Mouse (Mus musculus) ZHBTc4 (cell line): Measurements from ENCODE around the gene Ankef1.

Experiments used
- DNase-seq: peaks from one replicate; pipeline ENCODE4 v3.0.0-alpha.2; 2011; ENCODE audit warnings: low read depth, low spot score

Gene Ankef1

DNA sequence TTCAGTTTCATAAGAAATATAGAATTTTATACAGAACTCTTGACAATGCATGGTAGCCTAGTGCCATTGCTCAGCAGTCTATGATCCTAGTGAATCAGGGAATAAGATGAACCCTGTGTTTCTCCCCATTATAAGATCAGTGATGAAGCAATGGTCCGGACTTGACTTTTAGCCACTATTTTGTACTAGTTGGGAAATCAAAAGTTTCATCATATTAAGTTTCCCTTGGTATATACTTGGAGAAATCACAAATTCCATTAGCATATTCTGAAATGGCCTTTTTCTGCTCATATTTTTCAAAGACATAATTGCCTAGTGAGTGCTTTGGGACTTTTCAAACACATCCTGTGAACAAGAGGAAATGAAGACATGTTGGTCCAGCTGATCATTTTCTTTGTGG is at the start of gene Ankef1:
TSS of gene Ankef1 (plus strand) at position 260 of the 400 bp plus-strand sequence.
- DNase-seq = no peak

- DNase-seq = no peak
Measured at GRCm38 (mm10) chr2:136456468-136456867, 45.2 kb upstream of the Ankef1 start.

DNA sequence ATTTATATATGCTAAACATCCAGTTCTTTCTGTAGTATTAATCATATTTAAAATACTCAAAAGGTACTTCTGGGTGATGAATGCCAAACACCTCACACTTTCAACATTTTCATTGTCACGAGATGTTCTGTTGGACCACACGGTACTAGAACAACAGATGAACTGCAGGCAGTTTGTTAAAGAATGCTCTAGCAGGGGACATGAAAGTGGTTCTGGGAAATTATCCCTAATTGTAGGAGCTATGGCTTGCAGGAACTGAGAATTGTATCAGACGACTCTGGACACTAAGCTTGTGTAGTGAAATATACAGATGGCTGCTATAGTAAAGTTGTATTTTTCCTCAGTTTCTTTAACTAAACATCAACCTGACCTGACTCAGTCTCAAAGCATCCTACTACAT is 44.8 kb upstream of the Ankef1 start:
- DNase-seq = no peak

DNA sequence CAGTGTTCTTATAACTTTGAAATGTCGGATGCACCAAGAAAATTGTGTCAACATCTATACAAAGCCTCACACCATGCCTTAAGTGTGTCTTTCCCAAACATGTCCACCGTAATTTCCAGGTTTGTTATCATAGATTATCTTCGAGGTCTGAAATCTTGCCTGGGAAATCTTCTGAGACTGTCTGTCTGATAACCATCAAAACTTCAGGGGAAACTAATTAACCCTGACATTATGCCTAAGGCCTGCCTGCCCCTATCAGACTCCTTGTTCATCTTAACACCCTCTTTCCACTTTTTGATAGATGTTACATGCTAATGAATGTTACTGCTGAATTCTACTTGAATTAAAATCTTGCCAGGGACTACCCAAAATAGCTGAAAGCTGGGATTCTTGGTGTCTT is 24.1 kb upstream of the Ankef1 start:
- DNase-seq = no peak

DNA sequence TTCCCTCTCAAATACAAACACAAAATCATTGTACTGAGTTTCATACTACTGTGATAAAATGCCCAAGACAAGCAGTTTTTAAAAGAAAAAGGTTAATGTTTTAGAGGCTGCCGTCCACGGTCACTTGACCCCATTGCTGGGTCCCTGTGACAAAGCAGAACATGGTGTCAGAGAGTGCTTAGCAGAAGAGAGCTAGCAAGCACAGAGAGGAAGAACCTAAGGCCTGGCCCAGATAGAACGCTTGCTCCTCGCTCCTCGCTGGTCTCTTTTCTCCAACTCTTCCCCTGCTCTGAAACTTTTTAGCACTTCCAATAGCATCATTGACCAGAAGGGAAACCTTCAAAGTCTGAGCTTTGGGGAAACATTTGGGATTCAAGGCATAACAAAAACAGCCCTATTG is 19.4 kb upstream of the Ankef1 start:
- no peak for DNase-seq

GRCm38 (mm10) chr2:136483058-136483457 is 18.7 kb upstream of the Ankef1 start:
- no peak for DNase-seq

GRCm38 (mm10) chr2:136484955-136485354 is 16.8 kb upstream of the Ankef1 start:
- DNase-seq = no peak

GRCm38 (mm10) chr2:136485401-136485800 is 16.3 kb upstream of the Ankef1 start:
- no peak for DNase-seq

GRCm38 (mm10) chr2:136485815-136486619 is 15.7 kb upstream of the Ankef1 start:
- DNase-seq = peak; percentile 89

DNA sequence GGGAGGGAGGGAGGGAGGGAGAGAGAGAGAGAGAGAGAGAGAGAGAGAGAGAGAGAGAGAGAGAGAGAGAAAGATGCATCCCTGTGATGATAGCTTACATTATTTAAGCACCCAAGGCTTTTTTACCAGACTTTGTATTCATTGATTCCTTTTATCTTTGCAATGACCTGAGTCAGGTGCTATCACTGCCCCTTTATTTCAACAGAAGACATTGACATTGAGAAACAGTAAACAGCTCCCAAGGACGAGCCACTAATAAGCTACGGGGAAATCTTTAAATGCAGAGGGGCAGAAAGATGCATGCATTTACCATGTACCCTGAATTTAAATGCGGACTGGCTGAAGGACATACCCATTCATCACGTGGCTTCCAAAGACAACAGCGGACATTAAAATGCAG is 14.7 kb upstream of the Ankef1 start:
- DNase-seq = no peak

GRCm38 (mm10) chr2:136511073-136511472 is 9.4 kb downstream of the Ankef1 start:
- DNase-seq = no peak

GRCm38 (mm10) chr2:136511756-136512155 is 10.0 kb downstream of the Ankef1 start:
- DNase-seq = no peak

- no peak for DNase-seq
Measured at GRCm38 (mm10) chr2:136512802-136513201, 11.1 kb downstream of the Ankef1 start.

GRCm38 (mm10) chr2:136513806-136514205 is 12.1 kb downstream of the Ankef1 start:
- DNase-seq = no peak

DNA sequence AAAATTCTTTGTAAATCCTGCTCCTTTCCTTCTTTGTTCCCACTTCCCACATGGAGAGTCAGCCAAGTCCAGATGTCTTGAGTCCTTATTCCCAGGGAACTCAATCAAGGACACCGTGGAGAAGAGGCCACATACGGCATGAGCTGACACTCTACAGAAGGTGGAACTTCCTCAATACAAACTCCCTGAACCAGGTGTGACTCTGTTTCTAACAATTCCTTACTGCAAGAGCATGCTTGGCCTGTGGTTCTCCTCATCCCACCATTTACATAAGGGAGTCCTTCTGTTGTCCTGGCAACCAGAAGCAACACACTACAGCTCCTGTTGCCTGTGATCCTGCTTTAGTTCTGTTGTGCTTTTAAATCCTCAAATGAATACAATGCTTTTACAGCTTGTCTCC is 13.8 kb downstream of the Ankef1 start:
- no peak for DNase-seq

DNA sequence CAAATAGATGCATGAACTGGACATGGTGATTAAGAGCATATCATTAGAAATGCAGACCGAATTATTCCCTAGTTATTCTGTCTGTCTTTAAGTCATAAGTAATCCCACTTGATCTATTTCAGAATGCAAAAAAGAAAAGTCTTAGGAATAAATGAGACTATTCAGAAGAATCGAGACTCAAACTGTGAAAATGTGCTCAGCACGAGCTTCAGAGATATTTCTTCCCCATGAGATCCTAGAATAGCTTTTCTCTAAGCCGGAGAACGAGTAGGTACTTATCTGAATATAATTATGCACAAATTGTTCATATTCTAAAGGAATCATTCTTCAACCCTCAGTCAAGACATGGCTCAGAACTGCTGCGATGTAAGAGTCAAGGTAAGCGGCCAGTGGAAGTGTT is 27.2 kb downstream of the Ankef1 start:
- no peak for DNase-seq

DNA sequence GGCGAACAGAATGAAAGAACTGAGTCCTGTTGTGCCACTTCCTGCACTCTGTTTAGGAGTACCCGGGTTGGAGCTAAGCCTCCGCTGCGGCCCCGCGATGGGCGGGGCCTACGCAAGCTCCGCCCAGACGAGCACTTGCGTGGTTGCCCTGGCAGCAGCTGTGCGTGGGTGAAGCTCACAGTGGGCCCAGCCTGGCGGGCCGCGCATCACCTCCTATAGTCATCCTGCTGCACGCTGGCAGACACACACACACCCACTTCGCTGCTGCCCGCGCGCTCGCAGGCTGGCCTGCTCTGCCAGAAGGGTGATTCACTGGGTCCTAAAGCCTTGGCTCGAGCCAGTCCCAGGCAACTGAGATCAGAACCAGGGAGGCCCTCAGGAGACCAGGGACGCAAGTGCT is 30.3 kb downstream of the Ankef1 start:
- peak; percentile 88 for DNase-seq

- DNase-seq = peak; percentile 62
Measured at GRCm38 (mm10) chr2:136558020-136558419, 56.3 kb downstream of the Ankef1 start.

DNA sequence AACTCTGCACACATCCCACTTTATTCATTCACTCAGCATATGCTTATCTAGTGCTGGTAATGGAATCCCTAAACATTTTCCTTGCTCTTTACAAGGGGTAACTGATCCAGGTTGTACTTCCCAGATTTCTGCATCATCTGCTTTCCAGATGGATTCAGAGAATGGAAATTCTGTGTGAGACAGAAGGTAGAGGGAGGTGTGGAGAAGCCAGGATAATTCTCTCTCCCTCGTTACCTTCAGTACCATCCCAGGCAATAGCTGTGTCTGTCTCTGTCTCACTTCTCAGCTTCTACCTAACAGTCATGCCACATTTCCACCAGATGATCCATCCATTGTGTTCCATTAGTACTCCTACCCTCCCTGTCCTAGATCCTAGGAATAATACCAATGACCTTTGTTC is 60.6 kb downstream of the Ankef1 start:
- DNase-seq = no peak

DNA sequence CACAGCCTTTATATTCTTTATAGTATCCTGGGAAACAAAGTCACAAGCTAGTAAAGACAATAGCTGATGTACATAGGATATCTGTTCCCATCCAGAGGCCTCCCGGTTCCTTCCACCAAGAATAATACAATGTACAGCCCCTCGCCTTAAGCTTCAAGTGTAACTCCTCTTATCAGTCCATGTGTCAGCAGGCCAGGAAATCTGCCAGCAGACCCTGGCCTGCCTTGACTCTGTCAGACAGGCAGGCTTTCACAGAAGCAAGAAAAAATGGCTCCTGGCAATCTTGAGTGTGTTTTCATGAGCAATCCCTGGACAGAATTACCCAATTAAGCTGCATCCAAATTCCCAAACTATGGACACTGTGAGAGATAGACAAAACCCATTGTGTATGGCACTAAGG is 69.1 kb downstream of the Ankef1 start:
- DNase-seq = no peak

- DNase-seq = no peak
Measured at GRCm38 (mm10) chr2:136582762-136583161, 81.1 kb downstream of the Ankef1 start.

DNA sequence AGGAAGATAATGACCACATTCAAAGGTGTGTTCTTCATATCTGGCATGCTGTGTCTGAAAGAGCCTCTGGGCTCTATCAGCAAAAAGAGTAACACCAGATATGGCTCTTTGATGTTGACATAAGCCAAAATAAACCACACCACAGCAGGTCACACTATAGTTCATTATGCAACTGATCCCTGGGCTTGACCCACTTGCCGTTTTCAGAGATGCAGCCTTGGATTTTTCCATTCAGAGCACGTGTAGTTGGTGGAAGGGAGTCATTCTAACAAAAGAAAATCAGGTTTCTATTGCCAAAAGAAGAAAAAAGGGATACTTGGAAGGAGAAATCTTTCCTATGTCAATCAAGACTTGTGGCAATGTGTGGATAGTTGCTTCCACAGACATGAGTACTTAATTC is 87.1 kb downstream of the Ankef1 start:
- DNase-seq = no peak

DNA sequence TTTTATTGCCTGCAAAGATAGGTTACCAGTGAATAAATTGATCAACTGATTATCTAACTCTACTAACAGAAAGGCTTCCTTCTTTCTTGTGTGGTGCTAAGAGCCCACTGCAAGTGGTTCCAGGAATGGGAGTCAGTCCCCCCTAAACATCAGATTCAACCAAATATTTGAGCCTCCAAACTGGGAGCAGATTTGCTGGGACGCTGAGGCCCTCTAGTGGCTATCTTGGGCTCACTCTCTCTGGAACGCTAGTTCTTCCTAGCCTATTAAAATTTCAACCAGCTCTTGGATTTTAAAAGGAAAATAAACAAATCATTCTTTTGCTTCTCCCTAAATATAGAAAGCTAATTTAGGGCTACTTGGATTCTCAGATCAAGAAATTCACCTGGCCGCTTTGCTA is 94.7 kb downstream of the Ankef1 start:
- DNase-seq = peak; percentile 17

DNA sequence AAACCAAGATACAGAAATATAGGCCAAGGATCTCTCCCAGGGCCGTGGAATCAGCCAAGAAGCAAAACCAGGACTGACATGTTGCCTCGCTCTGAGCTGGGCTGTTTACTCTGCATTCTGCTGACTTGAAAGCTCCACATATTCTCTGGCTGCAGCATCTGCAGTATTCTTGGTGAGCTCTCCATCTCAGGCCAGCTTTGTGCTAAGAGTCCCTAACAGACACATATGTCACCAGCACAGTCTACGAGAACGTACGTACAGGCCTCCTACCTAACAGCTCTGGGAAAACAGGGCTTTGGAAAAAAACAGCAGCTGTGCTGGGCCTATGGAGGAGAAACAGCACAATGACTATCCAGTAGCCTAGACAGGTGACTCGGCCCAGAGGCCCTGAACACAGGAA is 97.0 kb downstream of the Ankef1 start:
- DNase-seq = no peak
